Mouse (Mus musculus) liver, embryonic 11.5 days (tissue): ENCODE data around the gene Slc44a1. TPM values are rescaled to one million over a fixed set of nuclear protein-coding genes. Genes with fewer than 3 reads are reported as not detected.

ENCODE experiments used
- ATAC-seq: fragments of 200-750 bp; cut with Nextera tagmentation; replicated peaks from 2 replicates; pipeline ENCODE4 v1.8.0; 2017; ENCODE audit warnings: moderate number of reproducible peaks, mild to moderate bottlenecking, moderate TSS enrichment, moderate library complexity; ENCODE audit not compliant: low FRiP score
- DNase-seq: peaks from one replicate; pipeline ENCODE4 v3.0.0-alpha.2; 2017; ENCODE audit warnings: low spot score
- H3K27ac ChIP-seq: fragments of 300-500 bp; sonication (generic); 2 replicates; pipeline ENCODE4 v1.5.1; 2014; ENCODE audit warnings: mild to moderate bottlenecking, low read depth, low read length, control low read depth
- H3K27me3 ChIP-seq: fragments of 300-500 bp; sonication (generic); replicated peaks from 2 replicates; pipeline ENCODE4 v1.6.1; 2014; ENCODE audit warnings: low read length, mixed read lengths; ENCODE audit not compliant: control insufficient read depth, insufficient read depth
- H3K36me3 ChIP-seq: fragments of 300-500 bp; sonication (generic); 2 replicates; pipeline ENCODE4 v1.6.1; 2014; ENCODE audit warnings: mild to moderate bottlenecking, low read length, moderate library complexity, mixed read lengths; ENCODE audit not compliant: control insufficient read depth, insufficient read depth
- H3K4me1 ChIP-seq: fragments of 300-500 bp; sonication (generic); replicated peaks from 2 replicates; pipeline ENCODE4 v1.6.1; 2014; ENCODE audit warnings: low read length, mixed read lengths; ENCODE audit not compliant: control insufficient read depth, insufficient read depth
- H3K4me2 ChIP-seq: fragments of 300-500 bp; sonication (generic); 2 replicates; pipeline ENCODE4 v1.6.1; 2014; ENCODE audit warnings: mild to moderate bottlenecking, control low read depth, moderate library complexity
- H3K4me3 ChIP-seq: fragments of 300-500 bp; sonication (generic); 2 replicates; pipeline ENCODE4 v1.5.1; 2014; ENCODE audit warnings: low read depth, low read length, control low read depth
- H3K9ac ChIP-seq: fragments of 300-500 bp; sonication (generic); 2 replicates; pipeline ENCODE4 v1.6.1; 2014; ENCODE audit warnings: low read depth, low read length, control low read depth
- H3K9me3 ChIP-seq: fragments of 300-500 bp; sonication (generic); 2 replicates; pipeline ENCODE4 v1.6.1; 2016; ENCODE audit warnings: low read length, inconsistent platforms, mixed read lengths; ENCODE audit not compliant: control insufficient read depth
- WGBS: fragments of 180-500 bp; shearing (Covaris S2); extraction: QIAGEN DNeasy Blood & Tissue Kit; methylation state at CpG from one replicate; pipeline ENCODE4 v1.1.7; 2014; 5-methylcytosine and 5-hydroxymethylcytosine counted together
- polyA plus RNA-seq: library from polyadenylated mRNA; unstranded; fragments of >200 nt; fragmentation: Nextera tagmentation; extraction: Ambion mirVana; gene quantifications from 2 replicates; pipeline ENCODE4 v1.2.1, GENCODE M21; 2014

The Slc44a1 gene
- polyA plus RNA-seq, 1 experiment from 2014 or later, result 19.2 TPM

- Histone ChIP-seq H3K27ac (no peak overlapping the region), H3K36me3 (no peaks in the 10 kb centered on the region), H3K4me3 (no peak overlapping the region), H3K4me1 (peaks cover 12% of the 10 kb centered on the region), H3K9me3 (no peaks in the 10 kb centered on the region), H3K27me3 (no peaks in the 10 kb centered on the region), H3K4me2 (no peak overlapping the region), H3K9ac (no peak overlapping the region)
- ATAC-seq (no peak), DNase-seq (no peak)
- WGBS, result 65% methylated on average over 7 of the region's 7 CpGs
Measured at GRCm38 (mm10) chr4:53416928-53417327, 23.3 kb upstream of the Slc44a1 start.

GRCm38 (mm10) chr4:53422799-53423198 is 17.4 kb upstream of the Slc44a1 start:
- 74% methylated on average over 2 of the region's 2 CpGs for WGBS

GRCm38 (mm10) chr4:53427120-53427519 is 13.1 kb upstream of the Slc44a1 start:
- Histone ChIP-seq H3K4me2 (no peak overlapping the region), H3K4me3 (no peak overlapping the region), H3K9me3 (0 out of 2 replicates have a peak, but pooled peaks cover 2% of the 10 kb centered on the region), H3K27me3 (no peaks in the 10 kb centered on the region), H3K36me3 (no peaks in the 10 kb centered on the region), H3K4me1 (no peaks in the 10 kb centered on the region; the same call in 1 of the 2 replicates), H3K27ac (no peak overlapping the region), H3K9ac (no peak overlapping the region)
- DNase-seq, result no peak
- WGBS, result 76% methylated on average over 4 of the region's 4 CpGs
- no peak for ATAC-seq

More at GRCm38 (mm10) chr4:53422799-53423198, 17.4 kb upstream of the Slc44a1 start:
- 0 out of 2 replicates have a peak, but pooled peaks cover 2% of the 10 kb centered on the region for H3K9me3 ChIP-seq
- H3K4me1 ChIP-seq, result no peaks in the 10 kb centered on the region
- H3K4me3 ChIP-seq, result no peak overlapping the region
- no peak for DNase-seq
- H3K27ac ChIP-seq, result no peak overlapping the region
- no peak for ATAC-seq
- no peak overlapping the region for H3K4me2 ChIP-seq
- H3K27me3 ChIP-seq, result no peaks in the 10 kb centered on the region
- H3K9ac ChIP-seq, result no peak overlapping the region
- H3K36me3 ChIP-seq, result no peaks in the 10 kb centered on the region

GRCm38 (mm10) chr4:53430522-53430921 is 9.7 kb upstream of the Slc44a1 start:
- no peak overlapping the region for H3K27ac ChIP-seq
- H3K9me3 ChIP-seq, result no peaks in the 10 kb centered on the region
- no peak overlapping the region for H3K4me3 ChIP-seq
- no peaks in the 10 kb centered on the region for H3K27me3 ChIP-seq
- DNase-seq (no peak), ATAC-seq (no peak)
- H3K36me3 ChIP-seq, result no peaks in the 10 kb centered on the region
- H3K4me1 ChIP-seq, result no peaks in the 10 kb centered on the region; the same call in none of the 2 replicates
- 54% methylated on average over 6 of the region's 6 CpGs for WGBS
- H3K4me2 ChIP-seq, result no peak overlapping the region
- no peak overlapping the region for H3K9ac ChIP-seq

GRCm38 (mm10) chr4:53431585-53432234 is 8.5 kb upstream of the Slc44a1 start:
- Histone ChIP-seq H3K27ac (peak overlapping the region; percentile 49; the same call in 1 of the 2 replicates), H3K9ac (no peak overlapping the region), H3K4me3 (no peak overlapping the region), H3K4me1 (no peaks in the 10 kb centered on the region; the same call in none of the 2 replicates), H3K27me3 (no peaks in the 10 kb centered on the region), H3K9me3 (no peaks in the 10 kb centered on the region), H3K36me3 (no peaks in the 10 kb centered on the region), H3K4me2 (peak overlapping the region; percentile 6; the same call in 1 of the 2 replicates)
- DNase-seq, result no peak
- 72% methylated on average over 9 of the region's 10 CpGs for WGBS
- ATAC-seq, result peak; percentile 99

- Histone ChIP-seq H3K9ac (no peak overlapping the region), H3K9me3 (no peaks in the 10 kb centered on the region), H3K27ac (no peak overlapping the region), H3K4me1 (peaks cover 12% of the 10 kb centered on the region), H3K27me3 (peaks cover 18% of the 10 kb centered on the region), H3K4me3 (no peak overlapping the region), H3K36me3 (no peaks in the 10 kb centered on the region), H3K4me2 (no peak overlapping the region)
- WGBS, result 81% methylated on average over 10 of the region's 10 CpGs
- no peak for DNase-seq
- ATAC-seq, result no peak
Measured at GRCm38 (mm10) chr4:53437110-53437755, 3.0 kb upstream of the Slc44a1 start.

GRCm38 (mm10) chr4:53438386-53438785 is 1.8 kb upstream of the Slc44a1 start:
- Histone ChIP-seq H3K27me3 (peaks cover 22% of the 10 kb centered on the region), H3K4me2 (no peak overlapping the region), H3K4me3 (no peak overlapping the region), H3K9me3 (no peaks in the 10 kb centered on the region), H3K4me1 (peaks cover 12% of the 10 kb centered on the region; the same call in 1 of the 2 replicates), H3K9ac (no peak overlapping the region), H3K36me3 (no peaks in the 10 kb centered on the region), H3K27ac (no peak overlapping the region)
- DNase-seq (no peak), ATAC-seq (no peak)
- 75% methylated on average over 2 of the region's 2 CpGs for WGBS

GRCm38 (mm10) chr4:53438836-53439480 is 1.3 kb upstream of the Slc44a1 start:
- Histone ChIP-seq H3K9ac (no peak overlapping the region), H3K27me3 (peaks cover 22% of the 10 kb centered on the region), H3K4me1 (peaks cover 12% of the 10 kb centered on the region; the same call in 1 of the 2 replicates), H3K4me2 (peak overlapping the region; percentile 98), H3K36me3 (no peaks in the 10 kb centered on the region), H3K9me3 (no peaks in the 10 kb centered on the region), H3K27ac (peak overlapping the region; percentile 70), H3K4me3 (peak overlapping the region; percentile 79)
- WGBS, result 70% methylated on average over 7 of the region's 7 CpGs
- DNase-seq, result no peak
- no peak for ATAC-seq
